Mouse (Mus musculus): ENCODE data around the gene Paqr5. TPM values are rescaled to one million over a fixed set of nuclear protein-coding genes. Genes with fewer than 3 reads are reported as not detected.

Paqr5 gene
- total RNA-seq, 2 experiments from 2014 or later = not detected

GRCm38 (mm10) chr9:62015504-62015903 lies 11.2 kb downstream of the Paqr5 start:
- no peak for ATAC-seq (replicated peaks; ENCODE audit: low FRiP score, poor library complexity, severe bottlenecking)

GRCm38 (mm10) chr9:62013316-62014097 lies 13.1 kb downstream of the Paqr5 start:
- no peak for ATAC-seq (replicated peaks; ENCODE audit: low FRiP score, poor library complexity, severe bottlenecking)

GRCm38 (mm10) chr9:62008360-62008759 lies 18.3 kb downstream of the Paqr5 start:
- no peak for ATAC-seq (replicated peaks; ENCODE audit: low FRiP score, poor library complexity, severe bottlenecking)

GRCm38 (mm10) chr9:62007028-62007427 lies 19.6 kb downstream of the Paqr5 start:
- ATAC-seq (replicated peaks; ENCODE audit: low FRiP score, poor library complexity, severe bottlenecking) = no peak

- ATAC-seq (replicated peaks; ENCODE audit: low FRiP score, poor library complexity, severe bottlenecking) = no peak
Observed at GRCm38 (mm10) chr9:62003611-62004010, 23.0 kb downstream of the Paqr5 start.

GRCm38 (mm10) chr9:61999653-62000420 lies 26.8 kb downstream of the Paqr5 start:
- ATAC-seq (replicated peaks; ENCODE audit: low FRiP score, poor library complexity, severe bottlenecking) = no peak

- no peak for ATAC-seq (replicated peaks; ENCODE audit: low FRiP score, poor library complexity, severe bottlenecking)
Observed at GRCm38 (mm10) chr9:61997860-61998259, 28.8 kb downstream of the Paqr5 start.

GRCm38 (mm10) chr9:61991158-61991557 lies 35.5 kb downstream of the Paqr5 start:
- ATAC-seq (replicated peaks; ENCODE audit: low FRiP score, poor library complexity, severe bottlenecking) = no peak

GRCm38 (mm10) chr9:61990738-61991137 lies 35.9 kb downstream of the Paqr5 start:
- no peak for ATAC-seq (replicated peaks; ENCODE audit: low FRiP score, poor library complexity, severe bottlenecking)

GRCm38 (mm10) chr9:61986055-61986454 lies 40.6 kb downstream of the Paqr5 start:
- no peak for ATAC-seq (replicated peaks; ENCODE audit: low FRiP score, poor library complexity, severe bottlenecking)

- peak; percentile 56; the same call in 1 of the 2 replicates for ATAC-seq (replicated peaks; ENCODE audit: low FRiP score, poor library complexity, severe bottlenecking)
Observed at GRCm38 (mm10) chr9:61985183-61985863, 41.3 kb downstream of the Paqr5 start.

- no peak for ATAC-seq (replicated peaks; ENCODE audit: low FRiP score, poor library complexity, severe bottlenecking)
Observed at GRCm38 (mm10) chr9:61982940-61983620, 43.6 kb downstream of the Paqr5 start.

GRCm38 (mm10) chr9:61981876-61982275 lies 44.8 kb downstream of the Paqr5 start:
- ATAC-seq (replicated peaks; ENCODE audit: low FRiP score, poor library complexity, severe bottlenecking) = no peak

- no peak for ATAC-seq (replicated peaks; ENCODE audit: low FRiP score, poor library complexity, severe bottlenecking)
Observed at GRCm38 (mm10) chr9:61979983-61980382, 46.7 kb downstream of the Paqr5 start.

GRCm38 (mm10) chr9:61977258-61977945 lies 49.3 kb downstream of the Paqr5 start:
- no peak for ATAC-seq (replicated peaks; ENCODE audit: low FRiP score, poor library complexity, severe bottlenecking)

- no peak for ATAC-seq (replicated peaks; ENCODE audit: low FRiP score, poor library complexity, severe bottlenecking)
Observed at GRCm38 (mm10) chr9:61972031-61972430, 54.6 kb downstream of the Paqr5 start.

GRCm38 (mm10) chr9:61971045-61971444 lies 55.6 kb downstream of the Paqr5 start:
- ATAC-seq (replicated peaks; ENCODE audit: low FRiP score, poor library complexity, severe bottlenecking) = no peak

- ATAC-seq (replicated peaks; ENCODE audit: low FRiP score, poor library complexity, severe bottlenecking) = no peak
Observed at GRCm38 (mm10) chr9:61967357-61967756, 59.3 kb downstream of the Paqr5 start.

GRCm38 (mm10) chr9:61965987-61966386 lies 60.7 kb downstream of the Paqr5 start:
- no peak for ATAC-seq (replicated peaks; ENCODE audit: low FRiP score, poor library complexity, severe bottlenecking)
